Mouse (Mus musculus): ENCODE data around the gene Mrtfb. TPM values are rescaled to one million over a fixed set of nuclear protein-coding genes. Genes with fewer than 3 reads are reported as not detected.

The Mrtfb gene
- polyA plus RNA-seq, 1 experiment from 2014 or later, result 9.9 TPM

DNA sequence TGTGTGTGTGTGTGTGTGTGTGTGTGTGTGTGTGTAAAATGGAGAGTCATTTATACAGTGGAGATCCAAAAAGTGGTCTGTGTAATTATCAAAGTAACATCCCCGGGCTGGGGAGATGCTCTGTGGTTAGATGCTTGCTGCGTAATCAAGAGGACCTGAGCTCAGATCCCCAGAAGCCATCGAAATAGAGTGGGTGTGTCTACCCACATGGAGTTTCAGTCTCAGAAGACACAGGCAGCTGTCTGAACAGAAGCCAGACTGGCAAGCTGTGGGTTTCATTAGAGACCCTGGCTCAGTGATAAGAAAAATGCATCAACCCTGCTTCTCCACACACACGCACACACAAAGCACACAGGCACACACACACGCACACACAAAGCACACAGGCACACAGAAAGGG lies 171.8 kb downstream of the Mrtfb start:
- H3K4me2 ChIP-seq, result no peak overlapping the region
- ATAC-seq (ENCODE audit: low FRiP score), result no peak
- 76% methylated on average over 5 of the region's 5 CpGs for WGBS
- H3K9me3 ChIP-seq (replicated peaks), result no peaks in the 10 kb centered on the region
- no peaks in the 10 kb centered on the region for H3K4me1 ChIP-seq
- no peaks in the 10 kb centered on the region for H3K36me3 ChIP-seq
- H3K4me3 ChIP-seq (replicated peaks), result no peak overlapping the region
- no peaks in the 10 kb centered on the region for H3K27me3 ChIP-seq (replicated peaks)
- H3K27ac ChIP-seq (replicated peaks), result no peak overlapping the region
- no peak overlapping the region for H3K9ac ChIP-seq (replicated peaks)

- no peaks in the 10 kb centered on the region for H3K27me3 ChIP-seq (replicated peaks)
- H3K36me3 ChIP-seq, result no peaks in the 10 kb centered on the region
- no peaks in the 10 kb centered on the region for H3K4me1 ChIP-seq
- 92% methylated on average over 1 of the region's 1 CpGs for WGBS
- H3K4me3 ChIP-seq (replicated peaks), result no peak overlapping the region
- H3K4me2 ChIP-seq, result no peak overlapping the region
- no peak overlapping the region for H3K27ac ChIP-seq (replicated peaks)
- no peak for ATAC-seq (ENCODE audit: low FRiP score)
- H3K9me3 ChIP-seq (replicated peaks), result no peaks in the 10 kb centered on the region
- H3K9ac ChIP-seq (replicated peaks), result no peak overlapping the region
These were observed 172.5 kb downstream of the Mrtfb start for GRCm38 (mm10) chr16:13428806-13429205.

DNA sequence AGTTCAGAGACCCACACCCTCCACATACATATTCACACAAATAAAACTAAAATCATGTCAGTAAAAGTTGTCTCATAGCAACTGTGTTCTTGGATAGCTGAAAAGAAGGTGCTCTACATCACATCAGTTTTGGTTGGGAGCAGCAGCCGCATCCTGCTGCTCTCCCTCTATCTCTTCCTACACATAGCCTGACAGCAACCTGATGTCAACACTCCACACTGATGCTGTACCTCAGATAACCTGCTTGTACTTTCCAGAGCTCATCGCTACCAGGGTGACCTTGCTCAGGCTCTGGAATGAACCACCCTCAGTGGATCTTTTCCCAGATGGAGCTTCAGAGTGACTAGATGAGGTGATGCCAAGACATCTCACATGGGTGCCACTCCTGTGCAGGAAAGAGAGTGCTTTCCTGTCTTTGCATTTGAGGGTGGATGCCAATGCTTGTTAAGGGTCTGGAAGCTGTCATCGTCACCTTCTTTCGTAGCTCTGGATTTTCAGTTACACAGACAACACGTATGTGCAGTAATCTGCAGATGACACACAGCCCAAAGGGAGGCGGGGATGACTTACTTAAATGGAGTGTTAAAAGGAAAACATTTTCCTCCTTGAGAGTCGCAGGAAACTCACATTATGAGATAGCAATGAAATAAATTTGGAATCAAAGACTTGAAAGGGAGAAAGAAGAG lies 173.8 kb downstream of the Mrtfb start:
- no peak overlapping the region for H3K4me3 ChIP-seq (replicated peaks)
- no peak overlapping the region for H3K4me2 ChIP-seq
- H3K9me3 ChIP-seq (replicated peaks), result no peaks in the 10 kb centered on the region
- no peaks in the 10 kb centered on the region for H3K4me1 ChIP-seq
- H3K36me3 ChIP-seq, result no peaks in the 10 kb centered on the region
- no peaks in the 10 kb centered on the region for H3K27me3 ChIP-seq (replicated peaks)
- 92% methylated on average over 7 of the region's 7 CpGs for WGBS
- no peak overlapping the region for H3K9ac ChIP-seq (replicated peaks)
- no peak overlapping the region for H3K27ac ChIP-seq (replicated peaks)
- no peak for ATAC-seq (ENCODE audit: low FRiP score)

DNA sequence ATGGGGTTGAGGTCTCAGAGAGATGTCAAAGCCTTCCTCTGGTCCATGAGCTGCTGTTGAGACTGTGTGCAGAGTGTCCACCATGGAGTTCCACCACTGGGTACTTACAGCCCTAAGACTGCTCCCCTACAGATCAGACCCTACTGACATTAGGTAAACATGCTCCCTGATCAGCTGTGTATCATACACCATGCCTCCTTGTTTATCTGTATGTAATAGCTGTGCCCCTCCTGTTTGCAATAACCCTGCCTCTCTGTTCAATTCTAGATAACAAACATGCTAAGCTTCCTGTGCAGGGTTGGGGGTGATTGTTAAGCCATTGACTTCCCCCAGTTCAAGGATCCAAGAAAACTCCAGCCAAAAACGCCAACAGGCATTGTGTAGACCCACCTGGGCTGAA lies 174.7 kb downstream of the Mrtfb start:
- H3K4me1 ChIP-seq, result no peaks in the 10 kb centered on the region
- 75% methylated on average over 1 of the region's 1 CpGs for WGBS
- H3K27me3 ChIP-seq (replicated peaks), result no peaks in the 10 kb centered on the region
- H3K4me2 ChIP-seq, result no peak overlapping the region
- H3K9ac ChIP-seq (replicated peaks), result no peak overlapping the region
- no peak for ATAC-seq (ENCODE audit: low FRiP score)
- H3K36me3 ChIP-seq, result no peaks in the 10 kb centered on the region
- H3K27ac ChIP-seq (replicated peaks), result no peak overlapping the region
- no peak overlapping the region for H3K4me3 ChIP-seq (replicated peaks)
- H3K9me3 ChIP-seq (replicated peaks), result no peaks in the 10 kb centered on the region

DNA sequence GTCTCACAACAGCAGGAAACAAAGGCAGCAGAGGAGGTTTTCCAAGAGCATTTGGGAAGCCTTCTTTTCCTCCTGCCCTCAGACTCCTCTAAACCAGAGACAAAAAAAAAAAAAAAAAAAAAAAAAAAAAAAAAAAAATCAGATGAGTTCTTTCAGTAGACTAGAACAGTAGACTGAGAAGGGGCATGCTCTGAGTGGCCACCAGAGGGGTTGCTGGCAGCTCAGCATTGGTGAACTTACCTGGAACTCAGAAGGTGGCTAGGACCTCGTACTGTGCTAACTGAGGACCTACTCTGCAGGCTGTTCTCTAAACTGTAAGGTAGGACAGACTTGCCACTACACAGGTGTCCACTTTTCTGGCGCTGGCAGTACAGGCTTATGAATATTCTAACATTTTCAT lies 179.3 kb downstream of the Mrtfb start:
- Histone ChIP-seq H3K27ac (replicated peaks) (no peak overlapping the region), H3K4me3 (replicated peaks) (no peak overlapping the region), H3K4me1 (peaks cover 8% of the 10 kb centered on the region), H3K36me3 (no peaks in the 10 kb centered on the region), H3K9me3 (replicated peaks) (no peaks in the 10 kb centered on the region), H3K27me3 (replicated peaks) (no peaks in the 10 kb centered on the region), H3K4me2 (no peak overlapping the region), H3K9ac (replicated peaks) (no peak overlapping the region)
- ATAC-seq (ENCODE audit: low FRiP score), result no peak
- 84% methylated on average over 2 of the region's 2 CpGs for WGBS

DNA sequence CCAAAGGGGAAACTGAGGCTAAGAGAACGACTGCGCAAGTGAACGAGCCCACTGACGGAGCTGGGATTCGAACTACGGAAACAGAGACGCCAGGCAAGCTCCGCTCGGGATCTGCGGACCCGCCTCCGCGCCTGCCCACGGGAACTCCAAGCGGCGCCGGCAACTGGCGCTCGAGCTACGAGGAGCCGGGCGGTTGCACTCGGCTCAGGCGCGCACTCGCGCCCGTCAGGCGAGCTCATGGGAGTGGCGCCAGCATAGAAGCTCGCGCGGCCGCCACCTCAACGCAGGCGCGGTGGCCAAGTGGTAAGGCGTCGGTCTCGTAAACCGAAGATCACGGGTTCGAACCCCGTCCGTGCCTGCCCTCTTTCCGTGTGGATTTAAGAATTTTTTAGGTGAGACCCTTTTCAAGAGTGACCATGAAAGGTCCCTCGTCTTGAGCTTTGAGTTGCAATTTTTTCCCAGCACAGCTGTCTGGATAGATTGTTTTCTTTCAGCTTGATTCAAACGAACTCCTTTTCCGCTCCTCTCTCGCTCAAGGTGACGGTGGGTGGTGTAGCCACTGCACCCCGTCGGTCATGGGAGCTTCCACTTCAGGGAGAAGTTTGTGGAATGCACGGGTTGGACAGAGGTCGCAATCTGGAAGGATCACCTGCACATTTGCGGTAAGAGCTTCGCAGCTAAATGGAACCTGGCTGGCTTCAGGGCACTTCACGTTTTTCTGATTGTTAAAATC lies 180.9 kb downstream of the Mrtfb start:
- peak overlapping the region; percentile 70 for H3K4me3 ChIP-seq (replicated peaks)
- H3K4me2 ChIP-seq, result peak overlapping the region; percentile 77
- H3K9me3 ChIP-seq (replicated peaks), result no peaks in the 10 kb centered on the region
- H3K9ac ChIP-seq (replicated peaks), result peak overlapping the region; percentile 67
- peaks cover 8% of the 10 kb centered on the region for H3K4me1 ChIP-seq
- peak overlapping the region; percentile 77 for H3K27ac ChIP-seq (replicated peaks)
- under 1% methylated on average over 58 of the region's 58 CpGs for WGBS
- H3K36me3 ChIP-seq, result no peaks in the 10 kb centered on the region
- H3K27me3 ChIP-seq (replicated peaks), result no peaks in the 10 kb centered on the region
- ATAC-seq (ENCODE audit: low FRiP score), result peak; percentile 97

GRCm38 (mm10) chr16:13437770-13438372 lies 181.6 kb downstream of the Mrtfb start:
- Histone ChIP-seq H3K36me3 (no peaks in the 10 kb centered on the region), H3K4me2 (peak overlapping the region; percentile 77), H3K27ac (replicated peaks) (peak overlapping the region; percentile 77), H3K9ac (replicated peaks) (peak overlapping the region; percentile 67), H3K27me3 (replicated peaks) (no peaks in the 10 kb centered on the region; the same call in 1 of the 2 replicates), H3K4me1 (peaks cover 8% of the 10 kb centered on the region), H3K9me3 (replicated peaks) (no peaks in the 10 kb centered on the region), H3K4me3 (replicated peaks) (peak overlapping the region; percentile 70)
- WGBS, result under 1% methylated on average over 24 of the region's 24 CpGs
- ATAC-seq (ENCODE audit: low FRiP score), result peak; percentile 51

DNA sequence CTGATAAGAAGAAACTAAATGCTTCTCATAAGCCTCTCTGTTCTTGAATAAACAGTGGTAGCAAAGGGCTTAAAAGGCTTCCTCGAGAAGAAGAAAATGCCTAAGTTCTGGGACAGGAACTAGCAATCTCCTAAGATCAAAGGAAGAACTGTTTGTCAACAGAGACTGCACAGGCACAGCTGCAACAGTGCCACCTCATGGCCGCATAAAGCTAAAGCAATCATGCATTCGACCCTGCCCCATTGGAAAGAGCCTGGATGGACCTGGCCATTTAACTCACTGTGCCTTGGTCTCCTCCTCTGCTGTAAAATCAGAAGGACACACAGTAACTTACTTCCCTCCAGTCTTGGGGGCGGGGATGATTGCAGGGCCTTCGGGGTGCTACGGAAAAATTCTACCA lies 184.2 kb downstream of the Mrtfb start:
- Histone ChIP-seq H3K4me2 (no peak overlapping the region), H3K36me3 (no peaks in the 10 kb centered on the region), H3K4me3 (replicated peaks) (no peak overlapping the region), H3K27ac (replicated peaks) (no peak overlapping the region), H3K9ac (replicated peaks) (no peak overlapping the region), H3K4me1 (peaks cover 8% of the 10 kb centered on the region), H3K27me3 (replicated peaks) (peaks cover 5% of the 10 kb centered on the region; the same call in 1 of the 2 replicates), H3K9me3 (replicated peaks) (no peaks in the 10 kb centered on the region)
- WGBS, result 52% methylated on average over 6 of the region's 6 CpGs
- no peak for ATAC-seq (ENCODE audit: low FRiP score)

GRCm38 (mm10) chr16:13443764-13444163 lies 187.5 kb downstream of the Mrtfb start:
- Histone ChIP-seq H3K36me3 (no peaks in the 10 kb centered on the region), H3K4me1 (peaks cover 21% of the 10 kb centered on the region), H3K9ac (replicated peaks) (no peak overlapping the region), H3K4me2 (no peak overlapping the region), H3K27me3 (replicated peaks) (peaks cover 9% of the 10 kb centered on the region; the same call in 1 of the 2 replicates), H3K4me3 (replicated peaks) (no peak overlapping the region), H3K27ac (replicated peaks) (no peak overlapping the region), H3K9me3 (replicated peaks) (no peaks in the 10 kb centered on the region)
- no peak for ATAC-seq (ENCODE audit: low FRiP score)
- WGBS, result 75% methylated on average over 1 of the region's 1 CpGs

DNA sequence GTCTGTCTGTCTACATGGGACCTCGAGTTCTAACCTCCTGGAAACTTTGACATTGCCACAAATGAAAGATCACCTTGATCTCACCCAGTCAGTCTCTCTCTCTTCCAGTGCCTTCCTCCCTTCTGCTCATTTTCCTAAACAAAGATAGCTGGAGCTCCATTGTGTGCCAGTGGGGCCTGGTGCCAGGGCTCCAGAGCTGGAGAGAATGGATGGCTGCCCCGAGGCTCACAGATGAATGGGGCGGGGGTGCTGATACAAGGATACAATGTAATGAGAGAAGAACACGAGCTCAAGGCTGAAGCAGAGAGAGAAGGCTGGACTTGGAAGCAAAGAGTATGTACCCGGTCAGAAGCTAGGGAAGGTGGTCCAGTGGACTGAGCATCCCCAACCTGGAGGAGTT lies 189.2 kb downstream of the Mrtfb start:
- H3K36me3 ChIP-seq, result no peaks in the 10 kb centered on the region
- no peak overlapping the region for H3K27ac ChIP-seq (replicated peaks)
- WGBS, result 54% methylated on average over 5 of the region's 5 CpGs
- no peak overlapping the region for H3K9ac ChIP-seq (replicated peaks)
- H3K4me1 ChIP-seq, result peaks cover 33% of the 10 kb centered on the region
- H3K4me2 ChIP-seq, result no peak overlapping the region
- H3K9me3 ChIP-seq (replicated peaks), result no peaks in the 10 kb centered on the region
- peaks cover 23% of the 10 kb centered on the region for H3K27me3 ChIP-seq (replicated peaks)
- no peak for ATAC-seq (ENCODE audit: low FRiP score)
- H3K4me3 ChIP-seq (replicated peaks), result no peak overlapping the region

- Histone ChIP-seq H3K27me3 (replicated peaks) (peaks cover 29% of the 10 kb centered on the region), H3K27ac (replicated peaks) (no peak overlapping the region), H3K9ac (replicated peaks) (0 out of 2 replicates have a peak overlapping the region, but pooled peaks have one; percentile 30)
These were observed 190.2 kb downstream of the Mrtfb start for GRCm38 (mm10) chr16:13446488-13446887.

DNA sequence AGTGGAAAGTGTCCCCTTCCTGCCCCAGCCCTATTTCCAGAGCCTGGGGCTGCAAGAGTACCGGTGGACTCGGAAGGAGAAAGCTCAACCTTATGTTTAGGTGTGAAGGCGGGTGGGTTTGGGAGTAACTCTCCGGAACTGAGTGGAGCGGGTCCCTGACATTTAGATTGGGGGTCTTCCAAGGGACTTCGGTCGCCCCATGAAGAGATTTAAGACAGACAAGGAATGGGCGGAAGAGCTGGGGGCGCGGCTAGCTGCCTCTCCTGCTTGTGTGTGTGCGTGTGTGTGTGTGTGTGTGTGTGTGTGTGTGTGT lies 190.6 kb downstream of the Mrtfb start:
- H3K4me2 ChIP-seq, result peak overlapping the region; percentile 97
- H3K9me3 ChIP-seq (replicated peaks), result no peaks in the 10 kb centered on the region
- 0 out of 2 replicates have a peak overlapping the region, but pooled peaks have one; percentile 30 for H3K9ac ChIP-seq (replicated peaks)
- peaks cover 29% of the 10 kb centered on the region for H3K27me3 ChIP-seq (replicated peaks)
- peak overlapping the region; percentile 73 for H3K4me3 ChIP-seq (replicated peaks)
- WGBS, result 3% methylated on average over 11 of the region's 11 CpGs
- peaks cover 36% of the 10 kb centered on the region for H3K4me1 ChIP-seq
- ATAC-seq (ENCODE audit: low FRiP score), result 0 out of 2 replicates have a peak, but pooled peaks have one; percentile 9
- no peak overlapping the region for H3K27ac ChIP-seq (replicated peaks)
- no peaks in the 10 kb centered on the region for H3K36me3 ChIP-seq

More at GRCm38 (mm10) chr16:13446488-13446887, 190.2 kb downstream of the Mrtfb start:
- peak overlapping the region; percentile 97 for H3K4me2 ChIP-seq
- peaks cover 36% of the 10 kb centered on the region for H3K4me1 ChIP-seq
- peak; percentile 50 for ATAC-seq (ENCODE audit: low FRiP score)
- peak overlapping the region; percentile 73 for H3K4me3 ChIP-seq (replicated peaks)
- H3K9me3 ChIP-seq (replicated peaks), result no peaks in the 10 kb centered on the region
- 26% methylated on average over 15 of the region's 15 CpGs for WGBS
- H3K36me3 ChIP-seq, result no peaks in the 10 kb centered on the region

Measured in neural tube, embryonic 15.5 days (tissue).